Mouse (Mus musculus): ENCODE measurements around the gene Top2b.
A peak's percentile ranks its signal among the peaks of the same experiment; 100 is the strongest.

Gene Top2b

DNA sequence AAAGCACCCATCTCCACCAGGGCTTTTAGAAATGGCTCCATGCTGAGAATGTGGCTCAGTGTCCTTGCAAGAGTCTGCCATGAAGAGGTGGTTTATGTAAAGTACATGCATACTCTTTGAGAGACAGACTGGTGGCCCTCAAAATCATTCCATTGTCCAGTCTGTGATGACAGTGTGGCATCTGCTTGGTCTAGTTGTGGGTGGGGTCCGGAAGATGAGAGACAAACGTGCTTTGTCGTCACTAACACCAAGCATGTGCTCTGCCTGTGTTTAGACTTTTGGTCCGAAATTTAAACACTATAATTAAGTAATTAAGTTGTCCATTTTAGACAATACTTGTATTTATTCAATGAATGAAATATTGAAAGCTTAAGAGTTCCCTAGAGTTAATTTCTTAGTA, 49.2 kb downstream of the Top2b start:
- no peak for DNase-seq (ENCODE audit: low spot score)

DNA sequence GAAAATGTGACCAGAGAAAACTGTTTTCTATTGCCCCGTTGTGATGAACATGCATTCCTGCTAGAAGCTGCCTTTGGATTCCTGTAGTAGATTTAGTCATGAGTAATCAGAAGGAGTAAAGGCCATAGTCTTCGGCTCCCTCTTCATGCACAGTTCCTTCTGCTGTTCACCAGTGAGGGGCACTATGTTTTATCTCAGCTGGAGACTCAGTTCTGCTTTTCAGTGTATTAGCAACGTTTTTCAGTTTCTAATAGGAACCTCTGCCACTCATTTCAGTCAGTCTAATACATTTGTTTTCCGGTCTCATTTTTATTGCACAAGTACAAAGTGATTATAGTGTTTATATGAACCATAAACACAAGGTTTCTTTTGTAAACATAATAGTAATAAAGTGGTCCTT, 62.6 kb downstream of the Top2b start:
- no peak for DNase-seq (ENCODE audit: low spot score)

DNA sequence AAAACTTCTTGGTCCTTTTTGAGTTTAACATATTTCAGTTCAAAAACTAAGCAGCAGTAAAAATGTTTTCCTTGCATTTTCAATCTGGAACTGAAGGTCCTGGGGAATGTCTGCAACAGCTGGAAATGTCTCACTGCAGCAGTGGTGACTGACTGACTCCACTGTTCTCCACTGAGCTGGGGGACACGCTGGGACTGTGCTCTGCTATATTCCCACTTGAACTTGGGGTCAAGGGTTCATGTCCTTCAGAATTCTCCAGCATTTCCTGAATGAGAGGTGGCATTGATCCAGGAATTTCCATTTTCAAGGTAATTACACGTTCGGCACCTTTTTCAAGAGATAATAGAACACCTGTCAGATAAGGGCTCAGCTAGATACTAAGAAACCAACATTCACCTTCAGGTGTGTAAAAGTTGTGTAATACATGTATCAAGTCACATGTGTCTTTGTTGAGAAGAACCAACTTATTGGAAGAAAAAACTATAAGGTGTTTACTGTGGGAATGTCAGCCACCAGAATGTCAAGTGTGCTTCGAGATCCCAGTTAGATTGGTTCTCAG, 67.0 kb downstream of the Top2b start:
- no peak for DNase-seq (ENCODE audit: low spot score)

DNA sequence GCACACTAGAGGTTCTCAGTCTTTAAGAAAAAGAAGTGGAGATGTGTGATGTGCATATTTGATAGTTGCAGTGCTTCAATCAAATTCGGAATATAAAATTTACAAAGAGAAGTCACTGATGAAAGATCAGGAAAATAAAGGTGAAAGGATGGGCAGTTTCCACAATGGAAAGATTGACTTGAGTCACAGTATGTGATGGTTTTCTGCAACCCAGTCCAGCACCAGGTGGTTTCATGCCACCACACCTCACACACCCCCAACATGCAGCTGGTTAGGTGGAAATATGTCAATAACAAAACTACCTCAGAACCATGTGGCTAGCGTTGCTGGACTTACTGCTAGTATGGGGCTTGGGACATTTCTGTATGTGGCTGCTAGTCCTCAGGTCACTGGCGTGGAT, 67.6 kb downstream of the Top2b start:
- no peak for DNase-seq (ENCODE audit: low spot score)

DNA sequence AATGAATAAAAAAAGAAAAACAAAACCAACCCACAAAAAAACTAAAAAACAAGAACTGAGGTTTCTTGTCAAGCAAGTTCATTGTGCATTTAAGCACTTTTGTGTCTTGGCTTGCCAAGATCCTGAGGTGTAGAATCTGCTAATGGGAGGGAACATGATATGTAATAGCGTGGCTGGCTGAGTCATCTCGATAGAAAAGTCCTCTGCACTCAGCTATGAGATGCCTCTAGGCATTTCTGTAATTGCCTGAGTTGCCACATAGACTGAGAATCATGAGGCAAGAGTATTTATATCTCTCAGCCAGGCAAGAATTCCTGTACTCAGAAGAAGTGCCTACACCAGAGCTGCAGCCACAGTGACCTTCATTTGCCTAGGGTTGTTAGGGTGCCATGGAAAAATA, 68.2 kb downstream of the Top2b start:
- no peak for DNase-seq (ENCODE audit: low spot score)

DNA sequence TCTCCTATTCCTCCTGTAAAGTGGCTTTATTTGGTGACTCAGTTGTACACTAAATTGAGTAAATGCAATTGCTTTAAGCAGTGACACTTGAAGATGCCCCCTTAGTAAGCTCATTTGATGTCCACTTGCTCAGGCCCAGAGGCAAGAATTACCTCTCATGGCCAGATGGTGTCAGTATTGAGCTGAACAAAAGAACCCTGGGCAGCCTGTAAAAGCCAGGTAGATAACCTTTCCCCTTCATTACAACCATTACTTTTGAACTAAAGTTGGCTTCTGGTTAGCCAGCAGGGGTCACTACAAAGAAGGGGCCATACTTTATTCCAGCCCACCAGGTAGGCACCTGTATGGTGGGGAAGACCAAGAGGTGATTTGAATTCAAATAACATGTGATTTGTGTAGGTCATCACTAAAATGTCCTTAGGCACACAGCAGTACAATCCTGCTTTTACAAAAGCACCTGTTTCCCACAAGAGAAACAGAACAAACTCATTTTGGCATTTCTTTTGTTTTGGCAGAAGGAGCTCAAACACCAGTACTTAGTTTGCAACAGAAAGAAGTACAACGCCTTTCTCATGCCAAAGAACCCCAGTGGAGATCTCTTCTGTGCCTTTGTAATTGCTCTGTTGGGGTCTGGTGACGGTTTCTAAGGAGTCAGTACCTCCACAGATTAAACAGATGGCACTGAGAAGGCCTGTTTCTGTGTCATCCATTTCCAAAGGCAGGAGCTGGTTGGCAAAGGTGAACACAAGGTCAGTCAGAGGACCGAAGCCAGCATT, 69.6 kb downstream of the Top2b start:
- DNase-seq (ENCODE audit: low spot score) = peak; percentile 35

DNA sequence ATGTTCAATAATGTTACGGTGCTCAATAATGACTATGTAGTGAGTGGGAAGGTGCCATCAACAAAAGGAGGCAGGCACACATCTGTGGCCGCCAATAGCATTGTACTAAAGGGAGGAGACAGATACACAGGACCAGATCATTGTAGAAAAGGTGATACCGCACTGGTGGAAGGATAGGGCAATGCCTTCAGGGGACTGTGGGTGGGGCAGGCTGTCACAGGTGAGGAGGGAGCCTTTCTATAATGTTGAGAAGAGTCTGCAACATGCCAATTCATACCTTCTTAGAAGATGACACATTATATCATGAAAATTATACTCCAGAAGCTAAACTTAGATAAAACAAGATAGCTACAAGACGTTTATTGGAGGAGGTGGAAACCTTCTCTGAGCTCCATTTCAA, 72.4 kb downstream of the Top2b start:
- no peak for DNase-seq (ENCODE audit: low spot score)

DNA sequence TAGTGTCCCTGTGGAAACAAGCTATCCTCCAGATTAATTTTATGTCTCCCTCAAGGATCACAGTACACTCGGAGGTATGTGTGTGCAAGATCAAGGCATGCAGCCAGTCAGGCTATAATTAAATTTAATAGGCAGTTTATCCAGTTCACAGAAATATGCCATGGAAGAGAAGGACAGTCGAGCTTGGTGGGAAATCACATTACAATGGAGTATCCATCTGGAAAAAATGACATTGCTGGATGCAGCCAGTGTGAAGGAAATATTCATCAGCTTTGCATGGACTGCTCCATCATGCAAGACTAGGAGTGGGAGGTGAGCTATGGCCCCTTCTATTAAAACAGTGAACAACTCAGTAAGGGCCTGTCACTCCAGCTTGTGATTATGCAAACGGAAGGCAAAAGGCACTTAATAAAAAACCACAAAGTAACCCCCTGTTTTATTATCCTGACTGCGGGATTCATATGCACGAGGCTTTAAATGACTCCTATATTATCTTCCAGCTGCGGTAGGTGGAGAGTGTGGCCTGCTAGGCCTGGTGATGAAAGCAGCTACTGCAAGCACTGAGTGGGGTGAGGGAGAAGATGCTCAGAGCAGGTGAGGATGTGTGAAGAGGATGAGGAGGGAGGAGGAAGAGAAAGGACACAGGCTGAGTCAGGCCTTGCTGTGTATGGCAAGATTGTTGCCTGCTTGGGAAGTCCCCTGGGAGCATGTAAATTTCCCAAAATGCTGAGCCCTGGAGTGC, 74.6 kb downstream of the Top2b start:
- no peak for DNase-seq (ENCODE audit: low spot score)

DNA sequence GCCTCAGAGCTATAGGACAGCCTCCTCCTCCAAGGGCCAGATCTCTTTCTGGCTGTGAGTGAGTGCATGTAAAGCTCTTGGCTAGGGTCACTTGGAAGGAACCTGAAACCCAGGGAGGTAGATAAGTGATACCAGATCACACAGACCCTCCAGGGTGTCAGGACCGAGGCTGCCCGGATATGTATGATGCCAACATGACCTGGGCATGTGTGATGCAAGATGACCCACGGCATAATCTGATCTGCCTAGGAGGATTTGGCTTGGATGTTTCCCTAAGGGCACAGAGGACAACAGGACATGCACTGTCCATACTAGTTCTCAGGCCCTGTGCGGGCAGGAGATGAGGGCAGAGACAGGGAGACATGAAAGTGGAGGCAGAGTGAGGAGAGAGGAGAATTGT, 79.9 kb downstream of the Top2b start:
- no peak for DNase-seq (ENCODE audit: low spot score)

DNA sequence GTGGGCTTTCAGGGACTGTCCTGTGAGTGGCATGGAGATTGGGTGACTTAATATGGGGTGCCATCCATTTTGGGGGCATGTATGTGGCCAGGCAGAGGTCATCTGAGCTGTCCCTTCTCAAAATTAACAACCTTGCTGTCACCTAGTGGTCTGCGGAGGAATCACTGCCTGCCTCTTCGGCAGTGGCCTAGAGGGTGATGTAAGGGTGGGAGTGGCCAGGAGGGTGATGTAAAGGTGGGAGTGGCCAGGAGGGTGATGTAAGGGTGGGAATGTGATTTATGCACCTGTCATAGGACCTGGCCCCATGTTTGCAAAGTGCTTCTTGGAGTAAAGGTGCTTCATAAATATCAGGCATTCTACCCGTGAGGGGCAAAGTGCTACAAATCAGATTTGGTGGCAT, 82.6 kb downstream of the Top2b start:
- peak; percentile 46 for DNase-seq (ENCODE audit: low spot score)

DNA sequence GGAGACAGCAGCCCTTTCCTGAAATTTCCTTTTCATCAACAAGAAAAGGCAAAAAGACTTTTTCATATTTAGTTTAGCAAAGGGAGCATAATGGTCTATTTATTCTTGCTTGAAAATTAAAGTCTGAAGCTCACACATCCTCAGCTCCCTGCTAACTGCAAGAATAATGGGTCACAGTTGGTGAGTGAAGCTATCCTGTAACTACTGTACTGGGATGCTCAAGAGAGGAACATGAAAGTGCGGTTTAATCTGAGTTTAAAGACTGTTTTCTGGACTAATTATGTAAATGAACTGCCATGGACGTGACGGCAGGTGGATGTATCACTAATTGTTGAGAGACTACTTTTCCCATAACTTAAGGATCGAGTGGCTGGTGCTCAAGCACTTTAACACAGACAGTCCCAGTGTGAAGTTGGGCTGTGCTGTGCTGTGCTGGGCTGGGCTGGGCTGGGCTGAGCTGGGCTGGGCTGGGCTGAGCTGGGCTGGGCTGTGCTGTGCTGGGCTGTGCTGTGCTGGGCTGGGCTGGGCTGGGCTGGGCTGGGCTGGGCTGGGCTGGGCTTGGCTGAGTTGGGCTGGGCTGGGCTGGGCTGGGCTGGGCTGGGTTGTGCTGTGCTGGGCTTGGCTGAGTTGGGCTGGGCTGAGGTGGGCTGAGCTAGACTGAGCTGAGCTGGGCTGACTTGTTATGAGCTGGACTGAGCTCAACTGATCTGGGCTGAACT, 83.4 kb downstream of the Top2b start:
- DNase-seq (ENCODE audit: low spot score) = no peak

DNA sequence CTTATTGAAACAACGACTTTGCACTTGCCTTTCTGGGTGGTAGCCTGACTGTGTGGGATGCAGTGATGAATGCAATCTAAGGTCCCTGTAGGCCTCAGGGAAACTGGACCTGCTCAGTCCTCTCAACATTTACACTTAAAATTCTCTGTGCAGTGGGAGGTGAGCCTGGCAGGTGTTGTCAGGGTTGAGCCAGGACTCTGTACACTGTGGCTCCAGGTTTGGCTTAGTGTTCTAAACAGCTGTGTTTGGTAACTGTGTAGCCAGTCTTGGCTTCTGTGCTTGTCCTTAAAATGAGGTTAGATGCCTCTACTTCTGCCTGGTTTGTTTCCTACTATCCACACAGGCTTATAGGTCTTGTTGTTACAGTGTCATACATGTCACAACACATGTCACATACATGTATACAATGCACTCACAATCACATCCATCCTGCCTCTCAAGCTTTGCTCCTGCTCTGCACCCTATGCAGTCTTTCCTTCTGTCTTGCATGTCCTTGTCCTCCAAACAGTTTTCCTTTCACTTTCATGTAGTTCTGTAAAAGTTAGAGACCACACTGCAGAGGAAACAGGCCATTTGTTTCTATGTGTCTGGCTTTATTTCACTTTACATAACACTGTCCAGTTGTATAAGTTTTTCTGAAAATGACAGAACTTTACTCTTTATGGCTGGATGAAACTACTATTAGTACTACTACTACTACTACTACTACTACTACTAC, 113.8 kb downstream of the Top2b start:
- DNase-seq (ENCODE audit: low spot score) = no peak

DNA sequence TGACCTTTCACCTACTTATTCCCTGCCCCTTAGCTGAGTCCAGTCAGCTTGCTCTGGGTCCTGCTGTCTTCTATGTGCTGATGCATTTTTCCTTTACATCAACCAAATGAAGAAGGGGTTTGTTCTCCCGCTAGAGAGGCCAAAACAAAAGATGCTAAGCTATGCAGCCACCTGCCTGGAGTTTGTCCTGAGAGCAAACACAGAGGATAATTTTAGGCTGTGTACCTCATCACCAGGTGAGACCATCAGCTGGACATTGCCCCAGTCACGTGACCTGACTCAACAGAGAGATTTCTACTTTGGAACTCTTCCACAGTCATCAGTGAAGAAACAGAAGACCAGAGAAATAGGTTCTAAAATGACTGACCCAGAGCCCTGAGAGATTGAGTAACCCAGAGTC, 114.5 kb downstream of the Top2b start:
- DNase-seq (ENCODE audit: low spot score) = no peak

DNA sequence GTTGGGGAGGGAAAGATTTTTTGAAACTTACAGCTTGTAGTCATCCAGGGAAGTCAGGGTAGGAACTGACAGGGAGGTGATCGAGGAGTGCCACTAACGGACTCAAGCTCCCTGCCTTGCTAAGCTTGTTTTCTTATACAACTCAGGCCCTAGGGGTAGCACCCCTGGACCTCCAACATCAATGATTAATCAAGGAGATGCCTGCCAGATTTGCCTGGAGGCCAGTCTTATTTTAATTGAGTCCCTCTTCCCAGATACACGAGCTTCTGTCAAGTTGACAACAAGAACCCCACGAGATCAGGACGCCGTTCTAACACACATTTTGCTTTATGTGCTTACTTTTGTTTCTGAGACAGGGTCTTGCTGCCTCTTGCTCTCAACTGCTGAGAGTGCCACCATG, 115.6 kb downstream of the Top2b start:
- no peak for DNase-seq (ENCODE audit: low spot score)

DNA sequence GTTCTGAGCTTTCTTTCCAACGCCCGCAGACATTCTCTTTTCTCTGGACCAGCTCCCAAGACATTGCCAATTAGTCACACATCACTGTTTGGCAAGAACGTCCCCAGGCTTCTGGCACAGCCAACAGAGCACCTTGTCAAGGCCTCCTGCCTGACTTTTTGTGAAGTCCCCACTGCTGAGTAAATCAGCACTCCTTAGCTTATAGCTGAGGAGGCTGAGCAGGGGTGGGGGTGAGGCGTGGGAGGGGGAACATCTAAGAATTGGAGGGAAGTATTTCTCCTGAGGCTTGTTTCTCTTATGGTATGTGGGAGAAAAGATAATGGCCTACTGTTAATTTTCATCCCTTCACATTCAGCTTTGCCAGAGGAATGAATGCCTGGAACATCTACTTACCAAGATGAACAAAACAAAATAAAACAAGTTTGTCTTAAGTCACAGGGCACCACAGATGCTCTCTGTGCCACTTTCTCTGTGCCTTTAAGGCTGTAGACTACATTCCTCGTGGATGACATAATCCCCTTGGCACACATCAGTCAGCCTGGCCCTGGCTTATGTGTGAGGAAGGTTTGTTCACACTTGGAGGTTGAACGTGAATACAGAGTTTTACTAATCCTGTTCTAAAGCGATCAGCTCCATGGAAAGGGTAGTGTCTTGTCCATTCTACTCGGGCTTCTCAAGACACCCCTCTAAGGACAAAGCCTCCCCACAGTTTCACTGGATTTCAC, 118.8 kb downstream of the Top2b start:
- no peak for DNase-seq (ENCODE audit: low spot score)
